Mouse (Mus musculus): Measurements from ENCODE around the gene Iars2. TPM values are rescaled to one million over a fixed set of nuclear protein-coding genes. Genes with fewer than 3 reads are reported as not detected.
A peak's percentile ranks its signal among the peaks of the same experiment; 100 is the strongest.

The Iars2 gene
- polyA plus RNA-seq, 1 experiment from 2014 or later = 27.6 TPM

DNA sequence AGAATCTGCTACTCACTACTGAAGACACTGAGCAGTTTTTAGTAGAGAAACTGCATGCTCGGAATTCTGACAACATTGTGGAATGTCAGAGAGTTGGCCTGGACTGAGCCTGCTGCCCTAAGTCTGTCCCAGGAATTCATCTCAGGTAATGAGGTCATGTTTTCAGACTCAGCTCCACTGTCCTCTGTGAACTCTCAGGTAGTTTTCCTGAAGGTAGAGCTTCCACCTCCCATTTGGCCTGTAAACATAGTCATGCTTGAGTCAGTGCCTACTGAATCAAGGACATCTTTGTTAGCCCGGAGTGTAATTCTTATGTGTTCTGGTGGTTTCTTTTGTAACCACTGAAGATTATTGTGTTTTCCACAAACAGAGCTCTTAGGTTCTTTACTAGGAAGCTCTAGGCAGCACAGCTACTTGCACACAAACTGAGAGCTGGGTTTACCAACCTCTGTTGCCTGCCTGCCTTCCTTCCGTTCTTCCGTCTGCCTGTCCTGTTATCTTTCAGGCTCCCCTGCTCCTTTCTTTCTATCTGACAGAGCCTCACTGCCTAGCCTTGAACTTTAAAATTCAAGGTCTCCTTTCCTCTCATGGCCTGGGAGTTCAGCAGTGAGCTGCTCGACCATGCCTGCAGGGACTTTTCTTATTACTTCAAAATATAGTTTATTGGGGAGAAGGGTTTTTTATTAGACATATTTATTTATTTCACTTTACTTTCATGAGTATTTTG lies 54.2 kb downstream of the Iars2 start:
- WGBS = 76% methylated on average over 5 of the region's 5 CpGs
- peaks cover 87% of the 10 kb centered on the region for H3K36me3 ChIP-seq
- no peaks in the 10 kb centered on the region for H3K9me3 ChIP-seq
- H3K4me2 ChIP-seq = no peak overlapping the region
- no peaks in the 10 kb centered on the region for H3K4me1 ChIP-seq
- no peak overlapping the region for H3K4me3 ChIP-seq
- ATAC-seq (ENCODE audit: insufficient number of reproducible peaks, low FRiP score, low TSS enrichment, low read depth) = no peak
- no peak overlapping the region for H3K9ac ChIP-seq
- H3K27me3 ChIP-seq = no peaks in the 10 kb centered on the region
- no peak overlapping the region for H3K27ac ChIP-seq

DNA sequence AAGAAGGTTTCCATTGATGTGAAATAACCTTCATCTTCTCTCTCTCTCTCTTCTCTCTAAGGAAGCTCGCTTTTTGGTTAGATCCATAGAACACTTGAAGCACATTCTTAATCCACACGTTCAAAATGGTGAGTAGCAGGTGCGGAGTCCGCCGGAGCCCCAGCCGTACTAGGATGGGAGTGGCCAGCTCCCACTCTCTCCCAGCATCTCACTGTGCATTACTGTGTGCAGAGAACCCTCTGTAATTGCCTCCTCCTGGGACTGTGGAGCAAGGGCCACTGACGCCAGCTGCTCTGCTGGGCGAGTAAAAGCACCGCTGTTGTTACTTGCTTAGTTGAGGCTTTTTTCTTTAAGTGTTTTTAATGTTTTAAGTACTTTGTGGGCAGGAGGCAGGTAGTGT lies 57.8 kb downstream of the Iars2 start:
- no peak overlapping the region for H3K4me3 ChIP-seq
- no peak overlapping the region for H3K9ac ChIP-seq
- no peak overlapping the region for H3K27ac ChIP-seq
- WGBS = 89% methylated on average over 9 of the region's 9 CpGs
- no peak for ATAC-seq (ENCODE audit: insufficient number of reproducible peaks, low FRiP score, low TSS enrichment, low read depth)
- H3K27me3 ChIP-seq = no peaks in the 10 kb centered on the region
- no peak overlapping the region for H3K4me2 ChIP-seq
- H3K36me3 ChIP-seq = peaks cover 77% of the 10 kb centered on the region
- H3K4me1 ChIP-seq = no peaks in the 10 kb centered on the region
- no peaks in the 10 kb centered on the region for H3K9me3 ChIP-seq

DNA sequence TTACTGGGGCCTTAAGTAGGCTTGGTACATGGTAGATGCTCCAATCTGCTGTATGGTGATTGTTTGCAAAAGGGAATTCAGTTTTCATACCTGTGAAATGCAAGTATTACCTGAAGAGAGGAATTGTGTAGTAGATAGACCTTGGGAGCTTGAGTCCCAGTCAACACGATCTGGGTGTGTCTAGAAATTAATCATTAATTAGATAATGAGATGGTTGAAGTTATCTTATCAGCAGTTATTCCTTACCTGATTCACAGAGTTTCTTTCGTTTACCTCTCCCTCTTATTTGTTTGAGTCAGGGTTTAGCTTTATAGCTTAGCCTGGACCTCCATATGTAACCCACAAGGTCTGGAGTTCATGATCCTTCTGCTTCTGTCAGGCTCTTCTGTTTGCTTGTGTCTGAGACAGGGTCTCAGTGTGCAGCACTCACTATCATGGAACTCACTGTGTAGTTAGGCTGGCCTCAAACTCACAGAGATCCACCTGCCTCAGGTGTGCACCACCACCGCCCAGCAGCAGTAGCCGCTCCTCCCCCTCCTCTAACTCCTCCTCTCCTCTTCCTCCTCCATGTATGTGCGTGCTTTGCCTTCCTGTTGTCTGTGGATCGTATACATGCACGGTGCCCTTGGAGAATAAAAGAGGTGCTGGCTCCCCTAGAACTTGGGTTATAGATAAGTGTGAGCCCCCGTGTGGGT lies 58.6 kb downstream of the Iars2 start:
- Histone ChIP-seq H3K4me2 (no peak overlapping the region), H3K4me1 (no peaks in the 10 kb centered on the region), H3K9me3 (no peaks in the 10 kb centered on the region), H3K4me3 (no peak overlapping the region), H3K27ac (no peak overlapping the region), H3K9ac (no peak overlapping the region), H3K36me3 (peaks cover 76% of the 10 kb centered on the region), H3K27me3 (no peaks in the 10 kb centered on the region)
- no peak for ATAC-seq (ENCODE audit: insufficient number of reproducible peaks, low FRiP score, low TSS enrichment, low read depth)
- WGBS = 92% methylated on average over 8 of the region's 8 CpGs

DNA sequence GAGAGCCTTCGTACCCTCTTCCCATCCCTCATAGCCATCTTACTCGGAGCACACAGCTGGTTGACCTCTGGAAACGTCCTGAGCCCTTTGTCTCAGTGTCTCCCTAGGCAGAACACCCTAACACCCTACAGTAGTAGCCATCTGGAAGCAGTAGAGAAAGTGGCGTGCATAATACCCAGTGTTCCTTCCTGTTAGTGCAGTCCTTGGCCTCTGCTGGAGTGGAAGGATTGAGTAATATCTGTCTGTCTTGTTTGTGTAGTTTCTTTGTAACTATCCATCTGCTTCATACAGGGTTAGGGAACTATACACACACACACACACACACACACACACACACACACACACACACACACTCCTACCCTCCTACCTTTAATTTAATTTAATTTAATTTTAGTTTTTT lies 60.5 kb downstream of the Iars2 start:
- H3K27me3 ChIP-seq = no peaks in the 10 kb centered on the region
- no peaks in the 10 kb centered on the region for H3K9me3 ChIP-seq
- no peak overlapping the region for H3K4me2 ChIP-seq
- ATAC-seq (ENCODE audit: insufficient number of reproducible peaks, low FRiP score, low TSS enrichment, low read depth) = no peak
- peaks cover 81% of the 10 kb centered on the region for H3K36me3 ChIP-seq
- H3K27ac ChIP-seq = no peak overlapping the region
- WGBS = 82% methylated on average over 4 of the region's 4 CpGs
- no peaks in the 10 kb centered on the region for H3K4me1 ChIP-seq
- H3K4me3 ChIP-seq = no peak overlapping the region
- no peak overlapping the region for H3K9ac ChIP-seq

DNA sequence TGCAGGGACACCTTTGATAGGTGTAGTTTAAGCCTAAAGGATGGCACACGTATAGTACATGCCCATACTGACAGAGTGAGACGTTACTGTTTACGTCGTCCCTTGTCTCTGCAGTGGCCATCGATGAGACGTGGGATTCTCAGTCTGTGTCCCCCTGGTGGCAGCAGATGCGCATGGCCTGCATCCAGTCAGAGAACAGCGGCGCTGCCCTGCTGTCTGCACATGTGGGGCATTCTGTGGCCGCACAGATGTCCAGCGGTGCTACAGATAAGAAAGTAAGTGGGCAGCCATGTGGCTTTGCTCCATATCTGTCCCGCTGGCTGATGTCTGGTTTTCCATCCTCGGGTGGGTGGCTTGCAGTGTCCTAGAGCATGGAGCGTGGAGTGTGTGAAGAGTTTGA lies 66.6 kb downstream of the Iars2 start:
- ATAC-seq (ENCODE audit: insufficient number of reproducible peaks, low FRiP score, low TSS enrichment, low read depth) = no peak
- 62% methylated on average over 14 of the region's 14 CpGs for WGBS
- H3K4me1 ChIP-seq = no peaks in the 10 kb centered on the region
- H3K4me3 ChIP-seq = no peak overlapping the region
- H3K9me3 ChIP-seq = no peaks in the 10 kb centered on the region
- H3K27me3 ChIP-seq = no peaks in the 10 kb centered on the region
- H3K27ac ChIP-seq = no peak overlapping the region
- H3K36me3 ChIP-seq = peaks cover 88% of the 10 kb centered on the region
- H3K4me2 ChIP-seq = no peak overlapping the region
- H3K9ac ChIP-seq = no peak overlapping the region

DNA sequence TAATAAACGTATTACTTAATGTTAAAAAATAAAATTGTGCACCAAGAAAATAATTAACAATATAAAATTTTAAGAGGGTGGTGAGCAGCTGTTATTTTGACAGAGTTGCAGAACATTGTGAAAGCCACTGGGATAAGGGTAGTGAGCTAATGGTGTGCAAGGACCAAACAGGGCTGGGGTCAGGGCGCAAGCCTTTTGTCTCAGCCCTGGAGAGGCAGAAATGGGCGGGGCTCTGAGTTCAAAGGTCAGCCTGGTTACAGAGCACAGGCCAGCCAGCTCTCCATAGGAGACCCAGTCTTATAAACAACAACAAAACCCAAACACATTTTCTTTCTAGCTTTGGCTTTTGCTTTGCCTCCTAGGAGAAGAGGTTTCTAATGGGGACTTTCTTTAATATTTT lies 72.4 kb downstream of the Iars2 start:
- Histone ChIP-seq H3K36me3 (peaks cover 69% of the 10 kb centered on the region), H3K27ac (no peak overlapping the region), H3K9me3 (no peaks in the 10 kb centered on the region), H3K4me3 (no peak overlapping the region), H3K4me1 (no peaks in the 10 kb centered on the region), H3K4me2 (no peak overlapping the region), H3K27me3 (no peaks in the 10 kb centered on the region), H3K9ac (no peak overlapping the region)
- ATAC-seq (ENCODE audit: insufficient number of reproducible peaks, low FRiP score, low TSS enrichment, low read depth) = no peak
- whole genome bisulfite sequencing = 56% methylated on average over 3 of the region's 3 CpGs

DNA sequence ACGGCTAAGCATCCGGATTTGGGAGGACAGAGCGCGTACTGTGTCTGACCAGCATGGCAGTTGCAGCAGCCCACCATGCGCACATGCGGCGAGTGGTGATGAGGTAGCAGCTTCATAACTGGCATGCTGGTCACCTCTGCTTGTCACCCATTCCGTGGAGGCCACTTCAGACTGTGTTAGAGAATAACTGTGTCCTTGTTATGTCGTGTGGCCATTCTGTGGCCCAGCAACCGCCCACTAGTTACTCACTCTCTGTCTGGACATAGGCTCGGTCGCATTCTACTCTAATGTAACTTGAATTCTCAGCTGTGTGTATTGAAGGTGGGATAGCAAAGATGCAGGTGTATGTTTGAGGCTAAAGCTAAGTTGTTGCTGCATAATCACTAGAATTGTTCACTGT lies 73.9 kb downstream of the Iars2 start:
- Histone ChIP-seq H3K36me3 (peaks cover 69% of the 10 kb centered on the region), H3K27me3 (no peaks in the 10 kb centered on the region), H3K4me3 (no peak overlapping the region), H3K27ac (no peak overlapping the region), H3K9ac (no peak overlapping the region), H3K9me3 (no peaks in the 10 kb centered on the region), H3K4me1 (no peaks in the 10 kb centered on the region), H3K4me2 (no peak overlapping the region)
- 96% methylated on average over 12 of the region's 12 CpGs for WGBS
- ATAC-seq (ENCODE audit: insufficient number of reproducible peaks, low FRiP score, low TSS enrichment, low read depth) = no peak

DNA sequence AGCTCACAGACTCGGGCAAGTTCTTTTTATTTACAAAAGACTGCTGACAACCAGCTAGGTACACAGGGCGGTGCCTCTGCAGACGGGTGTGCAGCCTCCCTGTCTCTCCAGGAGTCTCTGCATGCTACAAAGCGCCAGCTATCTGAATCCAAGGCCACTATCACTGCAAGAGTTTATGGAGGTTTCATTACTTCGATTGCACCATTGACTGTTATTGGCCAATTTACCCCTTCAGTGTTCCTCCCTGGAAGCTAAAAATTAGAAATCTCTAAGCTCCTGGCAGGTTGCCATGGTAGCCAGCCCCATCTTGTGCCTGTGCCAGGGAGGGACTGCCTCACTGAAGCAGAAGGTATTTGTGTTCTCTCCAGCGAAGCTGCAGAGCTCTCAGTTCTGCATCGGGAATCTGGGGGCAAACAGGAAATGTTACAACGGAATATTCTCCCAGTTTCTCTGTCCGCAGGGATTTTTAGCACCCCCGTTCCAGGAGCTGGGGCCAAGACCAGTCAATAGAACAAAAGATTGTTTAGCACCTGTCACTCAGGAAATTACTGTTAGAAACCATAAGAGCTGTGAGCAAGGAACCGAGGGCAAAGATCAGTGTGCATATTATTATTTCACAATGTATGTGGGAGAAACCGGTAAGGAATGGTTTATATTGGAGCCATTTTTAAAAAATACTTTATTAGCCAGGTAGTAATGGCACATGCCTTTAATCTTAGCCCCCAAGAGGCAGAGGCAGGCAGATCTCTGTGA lies 75.9 kb downstream of the Iars2 start:
- H3K4me2 ChIP-seq = no peak overlapping the region
- WGBS = 72% methylated on average over 12 of the region's 12 CpGs
- H3K4me1 ChIP-seq = no peaks in the 10 kb centered on the region
- H3K9me3 ChIP-seq = no peaks in the 10 kb centered on the region
- ATAC-seq (ENCODE audit: insufficient number of reproducible peaks, low FRiP score, low TSS enrichment, low read depth) = no peak
- H3K9ac ChIP-seq = no peak overlapping the region
- no peak overlapping the region for H3K27ac ChIP-seq
- H3K4me3 ChIP-seq = no peak overlapping the region
- no peaks in the 10 kb centered on the region for H3K27me3 ChIP-seq
- peaks cover 71% of the 10 kb centered on the region for H3K36me3 ChIP-seq

DNA sequence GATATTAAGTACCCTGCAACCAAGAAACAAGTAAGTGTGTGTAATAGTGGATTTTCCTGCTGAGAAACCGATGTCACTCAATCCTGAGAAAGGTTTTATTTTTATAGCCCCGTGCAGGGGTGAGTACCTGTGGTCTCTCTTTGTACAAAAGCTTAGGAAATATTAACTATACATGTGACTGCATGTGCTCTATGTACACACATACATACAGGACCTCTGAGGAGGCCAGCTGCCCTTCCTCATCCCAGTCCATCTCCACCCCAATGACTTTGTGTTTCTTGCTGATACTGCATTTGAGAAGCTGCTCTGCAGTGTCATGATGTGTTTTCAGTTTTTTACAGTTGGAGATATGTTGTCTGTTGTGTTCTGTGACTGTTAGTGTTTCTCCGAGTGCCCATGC lies 76.8 kb downstream of the Iars2 start:
- H3K36me3 ChIP-seq = peaks cover 79% of the 10 kb centered on the region
- H3K9ac ChIP-seq = no peak overlapping the region
- H3K9me3 ChIP-seq = no peaks in the 10 kb centered on the region
- H3K27me3 ChIP-seq = no peaks in the 10 kb centered on the region
- H3K4me1 ChIP-seq = peaks cover 6% of the 10 kb centered on the region; the same call in 1 of the 2 replicates
- no peak for ATAC-seq (ENCODE audit: insufficient number of reproducible peaks, low FRiP score, low TSS enrichment, low read depth)
- no peak overlapping the region for H3K4me3 ChIP-seq
- no peak overlapping the region for H3K27ac ChIP-seq
- H3K4me2 ChIP-seq = no peak overlapping the region
- WGBS = 82% methylated on average over 3 of the region's 3 CpGs

DNA sequence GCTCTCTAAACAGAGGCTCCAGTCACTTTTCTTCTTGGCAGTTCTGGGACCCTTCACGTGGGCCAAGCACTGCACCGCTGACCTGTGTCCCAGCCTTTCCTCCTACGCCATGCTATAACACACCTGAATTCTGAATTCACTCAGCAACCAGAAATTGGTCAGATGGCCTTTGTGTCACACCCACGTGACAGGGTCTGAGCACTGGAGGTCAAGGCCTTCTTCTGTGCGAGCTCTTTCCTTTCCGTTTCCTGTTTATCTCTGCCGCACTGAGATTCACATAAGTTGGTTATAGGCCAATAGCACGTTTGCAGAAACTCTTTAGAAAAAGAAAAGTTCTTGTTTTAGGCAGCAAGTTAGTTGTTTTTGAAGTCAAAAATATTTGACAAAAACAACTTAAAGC lies 80.5 kb downstream of the Iars2 start:
- 87% methylated on average over 8 of the region's 8 CpGs for WGBS
- Histone ChIP-seq H3K27ac (no peak overlapping the region), H3K9me3 (no peaks in the 10 kb centered on the region), H3K4me3 (no peak overlapping the region), H3K4me2 (no peak overlapping the region), H3K27me3 (no peaks in the 10 kb centered on the region), H3K36me3 (peaks cover 85% of the 10 kb centered on the region), H3K9ac (no peak overlapping the region), H3K4me1 (peaks cover 12% of the 10 kb centered on the region; the same call in 1 of the 2 replicates)
- ATAC-seq (ENCODE audit: insufficient number of reproducible peaks, low FRiP score, low TSS enrichment, low read depth) = no peak

DNA sequence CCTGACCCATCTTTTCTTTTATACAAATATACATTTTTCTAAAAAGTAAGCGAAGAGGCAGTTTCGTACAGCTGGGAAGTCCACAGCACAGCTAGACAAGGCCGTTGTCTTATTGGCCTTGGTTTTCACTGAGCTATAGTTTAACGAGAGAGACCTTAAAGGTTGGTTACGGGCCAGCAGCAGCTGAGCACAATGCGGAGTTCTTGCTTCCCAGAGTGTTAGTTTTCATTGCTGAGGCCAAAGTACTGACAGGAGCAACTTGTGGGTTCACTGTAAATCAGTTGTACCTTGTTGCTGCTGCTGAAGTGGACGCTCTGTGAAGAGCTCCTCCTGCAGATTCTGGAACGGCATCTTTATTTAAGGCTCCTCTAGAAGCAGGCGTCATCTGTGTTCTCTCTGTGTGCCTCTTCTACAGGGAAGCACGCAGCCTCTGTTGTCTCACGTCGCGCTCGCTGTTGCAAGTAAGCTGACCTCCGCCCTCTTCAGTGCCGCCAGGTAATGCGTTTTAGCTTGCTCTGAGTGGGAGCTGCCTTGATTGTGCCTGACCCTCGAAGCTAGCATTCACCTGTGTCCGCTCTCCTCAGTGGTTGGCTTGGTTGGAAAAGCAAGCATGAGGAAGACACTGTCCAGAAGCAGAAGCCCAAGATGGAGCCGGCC lies 81.6 kb downstream of the Iars2 start:
- no peaks in the 10 kb centered on the region for H3K9me3 ChIP-seq
- H3K9ac ChIP-seq = no peak overlapping the region
- no peaks in the 10 kb centered on the region for H3K27me3 ChIP-seq
- no peak for ATAC-seq (ENCODE audit: insufficient number of reproducible peaks, low FRiP score, low TSS enrichment, low read depth)
- peak overlapping the region; percentile 65 for H3K27ac ChIP-seq
- H3K36me3 ChIP-seq = peaks cover 85% of the 10 kb centered on the region
- peaks cover 12% of the 10 kb centered on the region; the same call in 1 of the 2 replicates for H3K4me1 ChIP-seq
- WGBS = 72% methylated on average over 20 of the region's 20 CpGs
- no peak overlapping the region for H3K4me2 ChIP-seq
- H3K4me3 ChIP-seq = no peak overlapping the region

DNA sequence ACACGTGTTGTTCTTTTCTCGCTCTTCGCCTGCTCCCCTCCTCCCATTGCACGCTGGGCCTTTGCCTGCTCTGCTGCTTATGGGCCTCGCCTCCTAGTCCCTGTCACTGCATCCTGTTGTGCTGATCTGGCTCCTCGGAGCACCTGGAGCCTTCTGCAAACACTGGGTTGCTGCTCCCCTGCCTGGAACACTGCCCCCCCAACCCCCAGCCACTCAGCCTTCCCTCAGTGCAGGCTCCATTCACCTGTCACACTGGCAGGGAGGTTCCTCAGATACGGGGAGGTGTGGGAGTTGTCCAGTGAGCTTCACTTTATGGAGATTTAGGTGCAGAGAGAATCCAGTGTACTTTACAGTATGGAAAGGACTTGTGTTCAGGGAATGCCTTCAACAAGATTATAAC lies 83.7 kb downstream of the Iars2 start:
- Histone ChIP-seq H3K9me3 (no peaks in the 10 kb centered on the region), H3K9ac (no peak overlapping the region), H3K4me2 (no peak overlapping the region), H3K27me3 (no peaks in the 10 kb centered on the region), H3K27ac (no peak overlapping the region), H3K36me3 (peaks cover 85% of the 10 kb centered on the region), H3K4me3 (no peak overlapping the region), H3K4me1 (peaks cover 12% of the 10 kb centered on the region; the same call in 1 of the 2 replicates)
- 69% methylated on average over 7 of the region's 7 CpGs for WGBS
- ATAC-seq (ENCODE audit: insufficient number of reproducible peaks, low FRiP score, low TSS enrichment, low read depth) = no peak

Data from limb, embryonic 15.5 days (tissue).